Mouse (Mus musculus): Measurements from ENCODE around the gene Sema4c. TPM values are rescaled to one million over a fixed set of nuclear protein-coding genes. Genes with fewer than 3 reads are reported as not detected.

Gene Sema4c
- total RNA-seq, 2 experiments from 2014 or later: 16.0 to 16.9 TPM

DNA sequence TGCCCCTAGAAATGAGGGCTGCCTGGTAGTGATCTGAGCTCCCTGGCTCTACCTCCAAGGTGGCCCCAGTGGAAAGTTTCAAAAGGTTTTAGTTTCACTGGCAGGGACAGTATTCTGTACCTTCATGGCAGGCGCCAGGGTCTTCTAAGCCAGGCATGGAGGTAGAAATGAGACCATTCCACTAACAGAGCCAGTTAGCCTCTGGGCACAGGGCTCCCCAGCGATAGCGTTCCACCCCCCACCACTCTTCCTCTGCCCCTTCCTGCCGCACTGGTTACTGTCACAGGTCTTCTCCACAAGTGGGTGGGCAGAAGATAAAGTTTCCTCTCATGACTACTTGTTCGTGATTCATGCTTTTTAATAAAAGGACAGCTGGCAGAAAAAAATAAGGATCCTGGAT is 1.7 kb upstream of the Sema4c start:
- intact Hi-C loops (cut with DNase I): no loop called here

DNA sequence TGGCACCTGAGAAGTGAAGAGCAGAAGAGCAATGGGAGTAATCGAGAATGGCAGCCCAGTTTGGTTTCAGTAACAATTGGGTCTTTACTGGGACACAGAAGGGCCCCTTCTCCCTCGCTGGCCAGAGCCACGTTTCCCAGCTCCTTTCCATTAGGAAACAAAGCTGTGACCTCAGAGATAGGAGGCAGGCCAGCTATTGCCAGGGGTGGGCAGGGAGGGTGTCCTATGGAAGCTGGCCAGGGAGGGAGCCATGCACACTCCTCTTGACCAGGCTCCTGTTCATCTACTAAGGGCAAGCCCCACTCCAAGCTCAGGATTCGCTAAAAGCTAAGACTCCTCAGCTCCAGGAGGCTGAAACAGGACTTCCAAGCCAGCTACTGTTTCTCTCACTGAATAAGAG is 1.1 kb upstream of the Sema4c start:
- intact Hi-C loops (cut with DNase I): no loop called here
- DNase-seq (ENCODE audit: low spot score in 2 of 2): no peak

More for the DNA sequence above, 1.7 kb upstream of the Sema4c start:
- no peak for DNase-seq (ENCODE audit: low spot score in 2 of 2)

DNA sequence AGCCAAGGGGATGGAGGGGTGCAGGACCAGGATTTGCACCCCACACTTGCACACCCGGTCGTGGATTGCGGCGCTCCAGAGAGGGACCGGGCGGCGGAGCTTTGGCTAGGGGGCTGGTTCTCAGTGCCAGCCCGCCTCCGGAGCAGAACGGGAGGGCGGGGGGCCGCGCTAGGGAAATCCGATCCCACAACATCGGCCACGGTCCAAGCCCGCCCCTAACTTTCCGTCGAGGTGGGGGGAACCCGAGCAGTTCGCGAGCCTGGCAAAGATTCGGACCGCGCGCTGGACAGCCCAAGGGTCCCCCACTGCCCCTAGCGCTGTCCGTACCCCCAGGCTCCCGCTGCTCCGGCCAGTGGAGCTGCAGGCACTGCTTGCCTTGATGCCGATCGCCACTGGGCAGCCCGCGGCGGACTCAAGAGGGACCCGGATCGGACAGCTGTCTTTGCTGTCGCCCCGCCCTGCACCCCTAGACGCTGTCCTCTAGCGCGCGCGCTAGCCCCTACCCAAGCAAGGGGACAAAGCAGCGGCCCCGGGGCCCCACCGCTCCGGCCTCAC is 615 bp downstream of the Sema4c start:
- DNase-seq (ENCODE audit: low spot score in 2 of 2): peak; percentile 67 to 69
- intact Hi-C loops (cut with DNase I): loop anchor here (2.0 kb wide), 1 partner anchor 77 kb away; no protein-coding TSS in a partner anchor

DNA sequence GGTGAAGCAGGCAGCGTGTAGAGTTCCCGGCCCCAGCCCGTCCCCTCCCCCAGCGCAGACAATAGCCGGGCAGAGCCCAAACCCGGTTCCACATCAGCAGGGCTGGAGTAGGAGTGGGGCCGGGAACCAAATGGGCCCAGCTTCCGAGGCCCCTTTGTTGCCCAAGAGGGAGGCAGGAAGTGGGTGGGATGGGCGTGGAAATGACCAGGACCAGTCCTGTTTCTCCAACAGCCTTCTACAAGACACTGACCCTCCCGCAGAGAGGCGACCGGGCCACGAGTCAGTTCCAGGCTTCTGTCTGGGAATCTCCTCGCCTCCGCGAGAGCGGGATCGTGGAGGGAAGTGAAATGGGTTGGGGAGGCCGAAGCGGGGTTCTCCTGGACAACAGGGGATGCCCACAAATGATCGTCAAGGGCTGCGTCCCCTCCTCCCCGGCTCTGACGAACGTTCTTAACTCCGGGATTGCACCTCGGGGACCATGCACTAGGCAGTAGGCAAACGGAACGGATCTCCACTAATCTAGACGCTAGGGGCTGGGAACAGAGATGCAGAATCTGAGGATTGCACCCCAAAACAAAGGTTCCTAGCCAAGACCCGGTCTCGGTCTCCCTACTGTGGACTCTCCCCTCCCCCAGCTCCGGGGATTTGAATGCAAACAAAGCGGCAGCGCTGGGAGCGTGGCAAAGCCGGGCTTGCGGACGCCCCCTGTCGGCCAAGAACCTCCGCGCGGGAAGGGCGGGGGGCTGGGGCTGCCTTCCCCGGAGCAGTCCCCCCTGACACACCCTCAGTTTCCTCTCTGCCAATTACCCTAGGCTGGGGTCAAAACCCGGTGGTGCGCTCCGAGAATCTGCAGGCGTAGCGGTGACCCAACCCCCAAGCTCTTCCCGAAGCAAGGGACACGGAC is 1.3 kb downstream of the Sema4c start:
- DNase-seq (ENCODE audit: low spot score in 2 of 2): peak; percentile 92
- intact Hi-C loops (cut with DNase I): loop anchor here (2.0 kb wide), 1 partner anchor 78 kb away; no protein-coding TSS in a partner anchor

DNA sequence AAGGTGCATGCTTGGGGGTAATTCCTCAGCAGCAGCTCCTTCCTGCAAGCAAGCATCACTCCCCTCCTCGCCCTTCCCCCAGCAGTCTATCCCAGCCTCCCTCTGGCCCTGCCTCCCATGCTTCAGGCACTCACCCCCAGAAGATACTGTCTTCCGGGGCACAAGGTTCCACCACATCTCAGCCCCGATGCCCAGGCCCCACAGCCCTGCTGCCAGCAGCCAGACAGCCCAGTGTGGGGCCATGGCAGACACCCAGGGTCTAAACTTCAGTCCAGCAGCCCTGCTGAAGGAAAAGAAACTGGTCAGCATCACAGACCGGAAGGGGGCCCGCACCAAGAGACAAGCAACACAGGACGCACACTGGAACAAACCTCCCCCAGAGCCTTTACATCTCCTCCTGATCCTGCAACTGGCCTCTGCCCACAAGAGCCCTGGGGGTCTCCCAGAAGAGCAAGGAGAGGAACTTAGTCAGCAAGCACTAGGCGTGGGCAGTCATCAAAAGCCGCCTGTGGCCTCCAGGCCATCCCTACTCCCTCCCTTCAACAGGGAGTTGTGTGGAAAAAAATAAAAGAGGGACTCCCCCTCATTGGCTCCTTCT is 2.3 kb downstream of the Sema4c start:
- intact Hi-C loops (cut with DNase I): loop anchor here (2.0 kb wide), 1 partner anchor 79 kb away; no protein-coding TSS in a partner anchor
- no peak for DNase-seq (ENCODE audit: low spot score in 2 of 2)

DNA sequence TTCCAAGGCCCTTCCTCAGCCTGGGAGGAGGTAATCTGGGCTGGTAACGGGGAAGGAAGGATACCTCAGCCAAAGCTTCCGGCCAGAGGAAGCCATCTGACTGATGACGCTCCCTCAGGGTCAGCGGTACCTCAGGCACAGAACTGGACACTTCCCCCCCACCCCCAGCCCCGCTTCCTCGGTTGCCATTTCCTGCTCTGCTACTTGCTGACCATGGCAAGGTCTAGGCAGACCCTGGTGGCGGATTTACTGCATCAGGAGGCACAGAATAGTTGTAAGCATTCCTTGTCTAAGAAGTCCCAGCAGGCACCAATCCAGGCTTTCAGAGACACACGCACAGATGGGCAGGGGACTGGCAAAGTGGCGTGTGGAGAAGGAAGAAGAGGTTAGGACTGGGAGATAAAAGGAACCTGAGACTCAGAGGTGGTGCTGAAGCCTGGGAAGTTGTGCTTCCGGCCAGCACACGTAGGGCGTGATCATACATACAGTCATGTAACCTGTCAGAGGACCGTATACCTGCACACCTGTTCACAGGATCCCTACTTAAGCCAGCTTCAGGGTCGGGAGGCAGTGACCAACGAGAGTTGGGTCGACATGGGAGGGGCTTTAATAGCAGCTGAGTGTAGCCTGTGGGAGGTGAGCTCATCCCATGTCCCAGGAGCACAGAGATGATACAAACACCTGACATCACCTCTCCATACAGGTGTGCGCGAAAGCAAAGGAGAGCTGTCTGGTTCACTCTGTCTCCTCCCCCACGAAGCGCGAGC is 3.3 kb downstream of the Sema4c start:
- no peak for DNase-seq (ENCODE audit: low spot score in 2 of 2)
- intact Hi-C loops (cut with DNase I): no loop called here

DNA sequence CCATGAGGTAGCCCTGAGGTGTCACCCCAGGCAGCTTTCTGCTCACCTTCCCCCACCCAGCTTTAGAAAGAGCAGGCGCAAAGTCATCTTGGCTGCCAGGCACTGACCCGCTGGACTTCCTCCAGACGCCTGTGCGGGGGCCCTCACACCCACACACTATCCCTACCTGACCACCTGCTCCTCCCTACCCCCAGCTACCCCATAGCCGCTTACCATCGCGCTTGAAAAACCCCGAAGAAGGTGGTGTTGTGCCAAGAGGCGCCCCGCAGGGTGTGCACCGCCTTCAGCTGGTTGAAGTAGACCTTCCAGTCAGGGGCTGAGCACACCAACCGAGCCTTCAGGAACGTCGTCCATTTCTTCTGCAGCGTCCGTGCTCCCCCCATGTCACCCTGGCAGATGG is 5.6 kb downstream of the Sema4c start:
- intact Hi-C loops (cut with DNase I): no loop called here
- no peak for DNase-seq (ENCODE audit: low spot score in 2 of 2)

DNA sequence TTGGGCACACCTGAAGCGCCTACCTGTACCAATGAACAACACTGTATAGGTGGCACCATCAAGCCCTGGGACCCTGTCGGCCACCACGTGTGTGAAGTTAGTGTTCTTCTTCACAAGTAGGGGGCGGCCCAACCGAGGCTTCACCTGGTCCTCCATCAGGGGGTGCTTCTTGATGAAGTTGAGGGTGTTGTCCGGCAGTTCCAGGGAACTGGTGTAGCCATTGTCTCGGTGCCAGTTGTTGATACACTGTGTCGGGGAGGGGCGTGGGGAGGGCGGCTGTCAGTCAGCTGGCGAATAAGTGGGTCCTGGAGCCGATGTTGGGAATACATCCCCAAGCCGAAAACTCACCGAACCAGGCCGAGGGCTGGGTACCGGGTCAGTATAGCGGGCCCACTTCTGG is 6.2 kb downstream of the Sema4c start:
- no peak for DNase-seq (ENCODE audit: low spot score in 2 of 2)
- intact Hi-C loops (cut with DNase I): no loop called here

DNA sequence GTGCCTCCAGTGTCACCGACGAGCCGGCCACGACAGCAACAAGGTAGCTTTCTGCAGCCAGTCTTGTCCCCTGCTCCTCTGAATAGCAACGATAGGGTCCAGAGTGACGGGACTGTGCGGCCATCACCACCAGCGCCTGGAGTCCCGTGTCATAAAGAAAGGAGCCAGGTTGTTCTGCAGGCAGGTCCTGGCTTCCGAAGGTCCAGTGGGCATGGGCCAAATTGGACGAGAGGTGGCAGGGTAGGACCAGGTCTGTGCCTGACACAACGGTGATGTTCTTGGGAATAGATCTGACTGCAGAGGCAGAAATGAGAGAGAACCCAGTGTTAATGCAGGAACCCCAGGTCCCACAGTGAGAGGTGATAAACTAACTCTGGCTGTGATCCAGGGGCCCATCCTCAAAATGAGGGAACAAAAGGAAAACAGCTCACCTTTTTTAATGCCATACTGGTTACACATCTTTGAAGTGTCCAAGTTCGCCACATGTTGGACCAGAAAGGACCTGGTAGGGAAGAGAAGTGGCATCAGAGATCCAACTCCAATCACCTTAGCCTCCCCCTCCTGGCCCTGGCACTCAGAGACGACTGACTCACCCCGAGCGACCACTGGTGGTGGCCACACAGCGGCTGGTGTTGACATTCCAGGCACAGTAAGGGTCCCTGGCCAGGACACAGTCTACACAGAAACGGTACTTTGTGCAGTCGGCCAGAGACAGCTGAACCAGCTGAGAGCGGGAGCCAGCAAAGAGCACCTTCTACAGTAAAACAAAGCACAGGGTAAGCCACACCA is 7.9 kb downstream of the Sema4c start:
- intact Hi-C loops (cut with DNase I): no loop called here
- no peak for DNase-seq (ENCODE audit: low spot score in 2 of 2)

DNA sequence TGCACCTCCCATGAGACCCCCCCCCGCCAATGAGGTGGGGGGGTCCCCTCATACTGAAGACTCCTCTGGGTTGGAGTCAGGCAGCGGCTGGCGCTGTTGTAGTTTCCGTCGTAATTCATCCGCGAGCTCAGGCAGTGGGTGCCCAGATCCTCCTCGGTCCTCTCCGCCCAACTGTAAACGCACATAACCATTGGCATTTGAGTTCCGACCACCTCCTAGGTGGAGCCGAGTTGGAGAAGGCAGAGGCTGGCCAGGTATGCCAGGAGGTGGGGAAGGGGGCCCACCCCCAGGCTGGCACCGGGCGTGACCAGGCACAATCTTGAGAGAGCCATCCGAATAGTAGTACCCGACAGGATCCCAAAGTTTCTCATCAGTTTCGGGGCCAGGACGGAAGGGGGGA is 8.7 kb downstream of the Sema4c start:
- DNase-seq (ENCODE audit: low spot score in 2 of 2): no peak
- intact Hi-C loops (cut with DNase I): no loop called here

DNA sequence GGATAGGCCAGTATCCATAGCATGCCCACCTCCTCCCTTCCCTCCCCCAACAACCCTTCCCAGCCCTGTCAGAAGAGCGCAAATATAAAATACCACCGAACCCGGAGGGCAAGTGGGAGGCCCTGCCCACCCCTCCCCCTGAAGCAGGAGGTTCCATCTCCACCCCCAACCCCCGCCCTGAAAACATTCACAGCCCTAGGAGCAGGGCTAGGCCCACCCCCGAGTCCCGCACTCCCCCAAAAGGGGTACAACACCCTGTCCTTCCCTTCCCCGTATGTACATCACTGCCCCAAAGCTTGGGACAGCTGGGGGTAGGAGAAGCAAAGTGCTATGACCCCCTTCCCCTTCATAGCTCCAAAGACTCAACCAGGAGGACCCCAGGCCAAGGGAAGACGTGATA is 9.4 kb downstream of the Sema4c start:
- DNase-seq (ENCODE audit: low spot score in 2 of 2): no peak
- intact Hi-C loops (cut with DNase I): no loop called here

DNA sequence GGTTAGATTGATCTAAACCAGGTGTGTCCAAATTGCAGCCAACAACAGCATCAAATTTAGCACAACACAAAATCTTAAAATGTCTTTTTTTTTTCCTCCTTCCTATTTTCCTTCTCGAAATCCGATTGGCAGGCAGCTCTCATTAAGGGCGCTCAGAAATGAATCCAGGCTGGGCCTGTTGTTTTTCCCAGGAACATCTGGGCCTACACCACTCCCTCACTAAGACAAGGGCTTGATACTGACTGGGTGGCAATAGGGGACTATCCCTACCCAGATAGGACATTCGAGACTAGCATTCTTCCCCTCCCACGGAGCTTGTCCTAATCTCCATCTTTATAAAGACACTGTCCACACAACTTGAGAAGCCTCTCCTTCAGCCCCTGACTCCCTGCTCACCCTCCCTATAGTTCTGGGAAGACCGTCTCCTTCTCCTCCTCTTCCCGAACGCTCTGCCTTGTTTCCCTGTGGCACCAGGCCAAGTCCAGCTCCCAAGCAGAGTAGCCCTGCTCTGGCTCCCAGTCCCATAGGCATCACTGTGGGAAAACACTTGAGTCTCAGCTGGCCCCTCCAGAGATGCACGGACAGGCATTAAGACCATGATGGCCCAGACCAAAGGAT is 10.1 kb downstream of the Sema4c start:
- DNase-seq (ENCODE audit: low spot score in 2 of 2): peak in 1 of 2 experiments; percentile 33
- intact Hi-C loops (cut with DNase I): loop anchor here (1.0 kb wide), 3 partner anchors 87 to 136 kb away; no protein-coding TSS in a partner anchor

DNA sequence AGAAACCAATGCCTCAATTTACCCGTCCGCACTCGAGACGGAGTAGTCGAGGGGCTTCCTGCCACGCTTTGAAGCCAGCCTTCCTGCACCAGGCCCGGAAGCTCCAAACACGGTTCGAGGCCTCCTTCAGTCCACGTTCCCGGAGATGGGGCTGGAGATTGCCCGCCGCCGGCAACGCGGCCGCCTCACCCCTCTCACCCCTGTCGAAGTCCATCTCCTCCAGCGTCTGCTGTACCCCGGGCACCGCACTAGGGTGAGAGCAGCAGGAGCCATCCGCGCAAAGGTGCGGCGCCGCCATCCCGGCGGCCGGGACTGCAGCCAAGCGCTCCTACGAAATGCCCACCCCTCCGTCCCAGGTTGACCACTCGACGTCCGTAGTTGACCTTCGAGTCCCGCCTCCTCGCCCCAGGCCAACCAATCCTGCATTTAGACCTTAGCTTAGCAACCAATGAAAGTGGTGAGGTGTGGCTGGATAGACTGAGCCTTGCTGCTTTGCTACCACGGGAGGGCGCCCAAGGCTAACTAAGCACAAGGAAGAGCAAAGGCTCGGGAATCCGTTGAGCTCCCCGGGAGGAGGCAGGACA is 11.2 kb downstream of the Sema4c start, which contains the start of gene Ankrd39:
Gene Ankrd39 (minus strand): TSS at position 558 of the 584 bp plus-strand sequence.
- peak; percentile 97 to 99 for DNase-seq (ENCODE audit: low spot score in 2 of 2)

DNA sequence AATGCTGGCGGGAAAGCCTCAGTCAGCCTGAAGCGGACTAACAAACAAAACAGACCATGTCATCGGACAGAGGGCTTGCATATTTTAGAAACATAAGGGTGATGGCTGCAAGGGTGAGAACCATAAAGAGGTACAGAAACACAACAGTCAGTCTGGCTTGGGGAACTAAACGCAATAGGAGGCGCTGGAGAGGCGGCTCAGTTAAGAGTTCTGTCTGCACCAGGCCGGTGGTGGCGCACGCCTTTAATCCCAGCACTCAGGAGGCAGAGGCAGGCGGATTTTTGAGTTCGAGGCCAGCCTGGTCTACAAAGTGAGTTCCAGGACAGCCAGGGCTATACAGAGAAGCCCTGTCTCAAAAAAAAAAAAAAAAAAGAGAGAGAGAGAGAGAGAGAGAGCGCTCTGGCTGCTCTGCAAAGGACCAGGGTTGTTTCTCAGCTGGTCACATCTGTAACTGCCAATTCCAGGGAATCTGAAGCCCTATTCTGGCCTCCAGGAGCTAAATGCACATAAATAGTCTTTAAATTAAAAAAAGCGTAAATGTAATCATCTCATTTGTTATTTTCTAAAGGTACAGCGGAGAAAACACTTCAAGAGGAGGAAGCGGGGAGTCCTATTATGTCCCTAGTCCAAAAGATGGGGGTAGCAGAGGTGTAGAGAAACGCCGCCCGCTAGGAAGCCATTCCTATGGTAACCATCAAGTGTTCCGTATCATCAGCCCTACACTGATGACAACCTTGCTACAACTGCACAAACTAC is 12.1 kb downstream of the Sema4c start:
- DNase-seq (ENCODE audit: low spot score in 2 of 2): peak in 1 of 2 experiments; percentile 42
- intact Hi-C loops (cut with DNase I): no loop called here

More for the DNA sequence above, 11.2 kb downstream of the Sema4c start, which contains the start of gene Ankrd39:
- intact Hi-C loops (cut with DNase I): loop anchor here (1.0 kb wide), 3 partner anchors 88 to 137 kb away; no protein-coding TSS in a partner anchor

DNA sequence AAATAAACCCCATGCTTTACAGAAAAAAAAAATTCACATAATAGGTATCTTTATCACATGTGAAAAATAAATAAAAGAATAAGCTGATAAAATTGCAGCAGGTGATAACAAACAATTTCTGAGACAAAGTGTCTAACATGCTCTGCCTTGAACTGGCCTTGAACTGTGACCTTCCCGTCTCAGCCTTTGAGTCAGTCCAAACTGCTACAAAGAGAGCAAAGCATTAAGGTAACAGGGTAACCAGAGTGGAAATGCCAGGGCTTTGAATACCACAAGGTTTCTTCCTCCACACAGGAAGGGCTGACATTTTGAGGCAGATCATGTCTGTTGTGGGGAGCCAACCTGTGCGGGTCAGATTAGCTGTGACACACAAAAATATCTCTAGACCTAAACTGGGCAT is 12.8 kb downstream of the Sema4c start:
- DNase-seq (ENCODE audit: low spot score in 2 of 2): no peak
- intact Hi-C loops (cut with DNase I): no loop called here

DNA sequence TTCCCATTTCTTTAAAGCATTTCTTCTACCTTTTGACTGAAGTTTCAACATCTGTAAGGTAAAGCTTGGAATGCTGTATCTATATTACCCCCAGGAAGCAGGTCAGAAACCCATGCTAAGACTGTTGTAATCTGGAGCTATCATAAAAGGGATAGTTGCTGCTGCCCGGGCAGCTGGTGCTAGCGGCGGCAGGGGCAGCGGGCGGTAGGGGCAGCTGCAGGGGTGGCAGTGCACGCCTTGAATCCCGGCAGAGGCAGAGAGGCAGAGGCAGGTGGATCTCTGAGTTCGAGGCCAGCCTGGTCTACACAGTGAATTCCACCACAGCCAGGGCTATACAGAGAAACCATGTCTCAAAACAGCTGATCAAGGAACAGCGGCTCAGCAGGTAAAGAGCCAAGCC is 15.2 kb downstream of the Sema4c start:
- DNase-seq (ENCODE audit: low spot score in 2 of 2): no peak
- intact Hi-C loops (cut with DNase I): no loop called here

DNA sequence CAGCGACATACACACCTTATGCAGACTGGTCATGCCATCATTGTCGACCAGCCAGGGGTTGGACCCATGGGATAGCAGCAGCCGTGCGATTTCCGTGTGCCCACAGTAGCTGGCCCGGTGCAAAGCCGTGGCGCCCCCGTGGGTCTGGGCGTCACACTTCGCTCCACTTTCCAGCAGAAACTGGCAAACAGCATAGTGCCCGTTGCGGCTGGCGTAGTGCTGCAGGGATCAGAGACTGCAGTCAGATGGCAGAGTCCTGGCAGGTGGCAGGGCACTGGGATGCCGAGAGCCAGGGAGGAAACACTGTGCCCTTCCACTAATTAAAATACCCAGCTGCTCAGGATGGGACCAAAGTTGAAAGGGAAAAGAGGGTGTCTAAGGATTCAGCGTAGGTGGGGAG is 16.3 kb downstream of the Sema4c start:
- DNase-seq (ENCODE audit: low spot score in 2 of 2): no peak
- intact Hi-C loops (cut with DNase I): no loop called here

Data from left cerebral cortex, postnatal 25 days (tissue).